Mouse (Mus musculus): ENCODE results near the gene Dnaaf1. TPM values are rescaled to one million over a fixed set of nuclear protein-coding genes. Genes with fewer than 3 reads are reported as not detected.

Gene Dnaaf1
- polyA plus RNA-seq, 2 experiments from 2014 or later = not detected

Other genes with a start within 250 kb of the Dnaaf1 start
- 100 to 1,000 TPM; 201 to 231 TPM for gene Hsbp1, start 230.7 kb upstream of the Dnaaf1 start, polyA plus RNA-seq (2017; shearing (Covaris generic))
- gene Mlycd, start 180.4 kb upstream of the Dnaaf1 start, polyA plus RNA-seq (2017; shearing (Covaris generic)) = 1 to 10 TPM; 4.2 to 6.4 TPM
- 10 to 100 TPM in 1 of 2 experiments, 1 to 10 TPM in 1; 8.0 to 18.6 TPM for gene Osgin1, start 141.1 kb upstream of the Dnaaf1 start, polyA plus RNA-seq (2017; shearing (Covaris generic))
- not detected for gene Necab2, start 128.5 kb upstream of the Dnaaf1 start, polyA plus RNA-seq (2017; shearing (Covaris generic))
- not detected for gene Slc38a8, start 73.5 kb upstream of the Dnaaf1 start, polyA plus RNA-seq (2017; shearing (Covaris generic))
- gene Mbtps1, start 16.5 kb upstream of the Dnaaf1 start, polyA plus RNA-seq (2017; shearing (Covaris generic)) = 10 to 100 TPM; 28.6 to 44.1 TPM
- 10 to 100 TPM; 44.3 to 54.5 TPM for gene Hsdl1, start 52 bp upstream of the Dnaaf1 start, polyA plus RNA-seq (2017; shearing (Covaris generic))
- gene Taf1c, start 30.0 kb downstream of the Dnaaf1 start, polyA plus RNA-seq (2017; shearing (Covaris generic)) = 10 to 100 TPM in 1 of 2 experiments, 1 to 10 TPM in 1; 9.8 to 13.4 TPM
- gene Adad2, start 37.5 kb downstream of the Dnaaf1 start, polyA plus RNA-seq (2017; shearing (Covaris generic)) = not detected
- not detected for gene Kcng4, start 60.4 kb downstream of the Dnaaf1 start, polyA plus RNA-seq (2017; shearing (Covaris generic))
- not detected for gene Wfdc1, start 91.1 kb downstream of the Dnaaf1 start, polyA plus RNA-seq (2017; shearing (Covaris generic))
- not detected for gene Atp2c2, start 124.8 kb downstream of the Dnaaf1 start, polyA plus RNA-seq (2017; shearing (Covaris generic))
- 10 to 100 TPM in 1 of 2 experiments, 1 to 10 TPM in 1; 8.8 to 11.1 TPM for gene Tldc1, start 203.2 kb downstream of the Dnaaf1 start, polyA plus RNA-seq (2017; shearing (Covaris generic))

Measured in activated CD4-positive, CD25-positive, alpha-beta regulatory T cell, adult 4 months (primary cell).